Mouse (Mus musculus) lung, embryonic 16.5 days (tissue): ENCODE results near the gene Zkscan8. TPM values are rescaled to one million over a fixed set of nuclear protein-coding genes. Genes with fewer than 3 reads are reported as not detected.

Experiments used
- polyA plus RNA-seq: library from polyadenylated mRNA; unstranded; fragments of >200 nt; fragmentation: Nextera tagmentation; extraction: Ambion mirVana; gene quantifications from 2 replicates; pipeline ENCODE4 v1.2.1, GENCODE M21; 2015

Zkscan8 gene
- polyA plus RNA-seq, 1 experiment from 2014 or later = 6.3 TPM

Other genes starting within 250 kb of the Zkscan8 start
- gene Gpx5, start 238.4 kb downstream of the Zkscan8 start, polyA plus RNA-seq = not detected in 2 replicates
- gene Gpx6, start 219.0 kb downstream of the Zkscan8 start, polyA plus RNA-seq = not detected in 2 replicates
- not detected in 2 replicates for gene Olfr1367, start 184.2 kb downstream of the Zkscan8 start, polyA plus RNA-seq
- gene Zscan12, start 168.3 kb downstream of the Zkscan8 start, polyA plus RNA-seq = 11.5 and 11.7 TPM in 2 replicates
- 84.4 and 85.3 TPM in 2 replicates for gene Zkscan3, start 128.4 kb downstream of the Zkscan8 start, polyA plus RNA-seq
- 3.3 and 3.7 TPM in 2 replicates for gene Pgbd1, start 90.1 kb downstream of the Zkscan8 start, polyA plus RNA-seq
- 35.1 and 39.0 TPM in 2 replicates for gene Zscan26, start 77.4 kb downstream of the Zkscan8 start, polyA plus RNA-seq
- gene Nkapl, start 62.6 kb downstream of the Zkscan8 start, polyA plus RNA-seq = 3.7 and 4.0 TPM in 2 replicates
- gene Zkscan4, start 52.2 kb downstream of the Zkscan8 start, polyA plus RNA-seq = 2.8 and 3.9 TPM in 2 replicates
- not detected in 2 replicates for gene Gm10065, start 51.7 kb downstream of the Zkscan8 start, polyA plus RNA-seq
- gene AK157302, start 35.9 kb downstream of the Zkscan8 start, polyA plus RNA-seq = 0.80 and 1.4 TPM in 2 replicates
- gene Gm11273, start 29.7 kb downstream of the Zkscan8 start, polyA plus RNA-seq = 5.8 and 9.4 TPM in 2 replicates
- 0.11 and 0.24 TPM in 2 replicates for gene Olfr1366, start 11.7 kb upstream of the Zkscan8 start, polyA plus RNA-seq
- gene Olfr1535, start 28.8 kb upstream of the Zkscan8 start, polyA plus RNA-seq = 0.04 TPM in 1 of 2 replicates, not detected in the other
- gene Olfr1364, start 50.6 kb upstream of the Zkscan8 start, polyA plus RNA-seq = not detected in 2 replicates
- not detected in 2 replicates for gene Olfr1362, start 82.9 kb upstream of the Zkscan8 start, polyA plus RNA-seq
- not detected in 2 replicates for gene Olfr11, start 111.4 kb upstream of the Zkscan8 start, polyA plus RNA-seq
- not detected in 2 replicates for gene Olfr1361, start 132.3 kb upstream of the Zkscan8 start, polyA plus RNA-seq
- gene Olfr1360, start 146.3 kb upstream of the Zkscan8 start, polyA plus RNA-seq = not detected in 2 replicates
- gene Olfr1359, start 167.0 kb upstream of the Zkscan8 start, polyA plus RNA-seq = not detected in 2 replicates
- gene Hist1h2bl, start 185.0 kb upstream of the Zkscan8 start, polyA plus RNA-seq = 3.4 and 4.5 TPM in 2 replicates
- 33.0 and 45.8 TPM in 2 replicates for gene Hist1h2ai, start 185.3 kb upstream of the Zkscan8 start, polyA plus RNA-seq
- gene Hist1h3h, start 186.5 kb upstream of the Zkscan8 start, polyA plus RNA-seq = 13.5 and 20.4 TPM in 2 replicates
- gene Hist1h2bm, start 190.9 kb upstream of the Zkscan8 start, polyA plus RNA-seq = 4.9 and 5.8 TPM in 2 replicates
- gene Hist1h4j, start 203.9 kb upstream of the Zkscan8 start, polyA plus RNA-seq = 1.3 and 1.4 TPM in 2 replicates
- gene Hist1h4k, start 219.4 kb upstream of the Zkscan8 start, polyA plus RNA-seq = 2.0 and 5.4 TPM in 2 replicates
- gene Hist1h2ak, start 222.7 kb upstream of the Zkscan8 start, polyA plus RNA-seq = 31.5 and 35.8 TPM in 2 replicates
- 5.8 and 7.8 TPM in 2 replicates for gene Hist1h2bn, start 223.0 kb upstream of the Zkscan8 start, polyA plus RNA-seq
- 23.4 and 24.2 TPM in 2 replicates for gene Hist1h1b, start 249.5 kb upstream of the Zkscan8 start, polyA plus RNA-seq